Mouse (Mus musculus): ENCODE results near the gene Ddah1. TPM values are rescaled to one million over a fixed set of nuclear protein-coding genes. Genes with fewer than 3 reads are reported as not detected.
"Not testable (repeated sequence)": the region's sequence is repeated elsewhere in the genome, so short reads cannot be mapped to it uniquely, and the experiment has no call there.

Gene Ddah1
- total RNA-seq, 2 experiments from 2014 or later = 10.6 to 13.6 TPM

DNA sequence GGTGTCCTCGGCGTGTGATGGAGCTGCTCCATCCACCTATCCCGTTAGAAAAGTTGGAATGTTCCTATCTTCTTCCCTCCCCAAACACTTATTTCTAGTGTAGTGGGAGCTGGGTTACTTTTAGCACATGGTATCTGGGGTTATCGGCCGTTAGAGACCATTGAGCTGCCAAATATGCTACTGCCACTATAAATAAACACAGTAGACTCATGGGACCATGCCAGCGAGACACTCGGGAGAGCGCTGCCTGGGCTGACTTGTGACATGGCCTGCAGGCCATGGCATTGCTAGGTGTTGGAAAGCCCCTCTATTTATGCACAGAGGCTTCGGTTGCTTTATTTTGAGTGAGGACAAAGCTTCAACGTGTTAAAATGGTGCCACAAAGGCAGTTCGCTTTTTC is 139.3 kb downstream of the Ddah1 start:
- DNase-seq = peak; percentile 82 to 87
- intact Hi-C loops (cut with DNase I) = loop anchor here (5.0 kb wide), 1 partner anchor 140 kb away; the partner anchor contains the start of gene Ddah1

DNA sequence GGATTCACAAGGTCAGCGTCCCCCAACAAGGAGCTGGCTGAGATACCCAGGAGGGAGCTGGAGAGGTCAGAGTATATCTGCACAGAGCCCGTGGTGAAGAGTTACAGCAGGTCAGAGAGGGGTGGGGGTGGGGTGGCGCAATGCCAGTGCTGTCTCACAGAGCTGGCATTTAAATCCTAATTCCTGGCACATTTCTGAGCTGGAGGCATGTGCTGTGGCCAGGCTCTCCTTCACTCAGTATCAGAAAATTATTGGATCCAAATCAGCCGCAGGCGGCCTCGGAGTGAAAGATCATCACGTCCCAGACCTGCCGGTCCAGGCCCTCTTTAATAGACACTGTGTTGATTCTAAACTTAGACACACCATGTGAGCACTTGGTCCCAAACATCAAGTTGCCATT is 141.4 kb downstream of the Ddah1 start:
- intact Hi-C loops (cut with DNase I) = loop anchor here (5.0 to 10.0 kb wide), 3 partner anchors 143 to 495 kb away; partner anchors contain the start of gene Ddah1
- DNase-seq = peak; percentile 69 to 86

DNA sequence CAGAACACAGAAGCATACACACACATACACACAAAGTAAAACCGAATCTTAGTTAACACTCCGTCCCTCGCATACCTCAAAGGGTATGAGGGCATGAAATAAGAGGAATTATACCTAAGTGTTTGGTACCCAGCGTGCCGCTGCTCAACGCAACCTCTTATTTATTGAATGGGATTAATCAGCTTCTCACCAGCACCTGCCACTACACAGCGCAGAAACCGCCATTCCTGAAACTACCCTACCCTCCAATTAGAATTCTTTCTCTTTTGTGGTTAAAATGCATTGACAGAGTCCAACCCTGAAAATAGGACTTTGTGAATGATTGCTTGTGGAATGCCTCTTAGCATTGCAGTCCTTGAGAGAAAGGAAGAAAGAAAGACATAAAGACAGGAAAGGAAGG is 145.1 kb downstream of the Ddah1 start:
- no peak for DNase-seq
- intact Hi-C loops (cut with DNase I) = loop anchor here (10.0 kb wide), 2 partner anchors 429 to 499 kb away; no protein-coding TSS in a partner anchor

DNA sequence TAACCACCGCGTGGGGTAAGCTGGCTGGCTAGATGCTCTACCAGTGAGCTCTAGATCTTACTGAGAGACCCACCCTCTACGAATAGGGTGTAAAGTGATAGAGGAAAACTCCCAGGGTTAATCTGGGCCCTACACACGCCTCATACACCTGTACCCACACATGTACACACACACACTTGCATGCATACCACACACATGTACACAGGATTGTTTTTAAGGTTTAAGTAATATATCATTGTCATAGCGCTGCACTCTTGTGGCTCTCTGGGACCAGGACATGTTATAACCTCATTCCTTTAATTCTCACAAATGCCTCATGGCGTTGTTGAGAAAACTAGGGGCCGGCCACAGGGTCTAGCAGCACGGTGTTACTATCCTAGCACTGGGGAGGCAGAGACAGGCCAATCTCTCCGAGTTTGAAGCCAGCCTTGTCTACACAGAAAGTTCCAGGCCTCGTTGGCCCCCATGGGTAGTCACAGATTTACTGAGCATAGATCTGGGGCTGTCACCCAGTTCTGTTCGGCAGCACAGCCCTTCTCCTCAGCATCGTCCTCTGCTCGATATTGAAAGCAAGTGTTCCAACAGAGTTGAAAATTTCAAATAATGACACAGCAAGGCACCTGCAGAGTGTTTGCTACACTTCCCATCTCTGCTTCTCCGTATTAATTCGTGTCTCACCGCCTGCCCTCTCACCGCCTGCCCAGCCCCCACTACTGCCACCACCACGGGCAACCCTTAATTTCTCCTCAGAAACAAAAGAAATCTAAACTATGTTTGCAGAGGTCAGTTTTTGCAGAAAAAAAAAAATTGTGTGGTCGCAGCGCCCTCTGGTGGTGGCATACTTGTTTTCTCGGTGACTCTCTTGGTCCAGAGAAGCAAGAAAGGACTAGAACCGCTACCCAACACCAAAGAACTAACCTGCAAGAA is 146.6 kb downstream of the Ddah1 start:
- peak; percentile 77 to 87 for DNase-seq
- intact Hi-C loops (cut with DNase I) = loop anchor here (1.0 to 10.0 kb wide), 6 partner anchors 47 to 500 kb away; partner anchors contain the start of gene Ccn1

DNA sequence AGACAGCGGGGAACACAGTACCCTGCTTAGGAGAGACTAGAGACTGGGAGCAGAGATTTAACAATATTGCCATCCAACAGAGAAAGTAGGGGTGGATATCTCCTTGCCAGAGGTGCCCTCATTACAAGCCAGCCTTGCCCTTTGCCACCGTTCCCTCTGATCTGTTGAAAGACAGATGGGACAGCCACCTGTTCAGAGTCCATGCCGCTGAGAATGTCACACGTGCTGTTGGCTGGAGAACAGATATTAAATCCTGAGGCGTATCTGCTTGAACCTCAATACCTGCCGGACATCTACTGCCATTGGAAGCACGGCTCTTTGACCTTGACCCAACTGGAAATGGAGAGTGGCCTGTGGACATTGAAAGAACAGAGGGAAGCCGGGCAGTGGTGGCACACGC is 148.1 kb downstream of the Ddah1 start:
- no peak for DNase-seq
- intact Hi-C loops (cut with DNase I) = loop anchor here (1.0 to 10.0 kb wide), 3 partner anchors 31 to 502 kb away; no protein-coding TSS in a partner anchor

DNA sequence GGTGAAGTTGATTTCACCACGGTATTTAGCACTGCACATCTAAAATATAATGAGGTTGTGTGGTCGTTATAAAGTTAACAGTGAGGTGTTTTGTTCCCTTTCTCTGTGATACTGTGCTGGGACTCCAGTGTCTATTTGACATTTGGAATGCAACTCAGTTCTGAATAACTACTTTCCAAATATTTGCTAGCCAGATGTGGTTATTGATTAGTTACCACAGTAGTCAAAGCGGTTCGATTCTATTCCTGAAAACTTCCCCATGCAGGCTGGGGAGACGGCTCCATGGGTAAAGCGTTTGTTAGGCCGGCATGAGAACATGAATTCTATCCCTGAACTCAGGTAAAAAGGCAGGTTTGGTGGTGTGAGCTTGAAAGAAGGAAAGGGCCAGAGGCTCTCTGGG is 154.0 kb downstream of the Ddah1 start:
- intact Hi-C loops (cut with DNase I) = no loop called here
- DNase-seq = no peak

DNA sequence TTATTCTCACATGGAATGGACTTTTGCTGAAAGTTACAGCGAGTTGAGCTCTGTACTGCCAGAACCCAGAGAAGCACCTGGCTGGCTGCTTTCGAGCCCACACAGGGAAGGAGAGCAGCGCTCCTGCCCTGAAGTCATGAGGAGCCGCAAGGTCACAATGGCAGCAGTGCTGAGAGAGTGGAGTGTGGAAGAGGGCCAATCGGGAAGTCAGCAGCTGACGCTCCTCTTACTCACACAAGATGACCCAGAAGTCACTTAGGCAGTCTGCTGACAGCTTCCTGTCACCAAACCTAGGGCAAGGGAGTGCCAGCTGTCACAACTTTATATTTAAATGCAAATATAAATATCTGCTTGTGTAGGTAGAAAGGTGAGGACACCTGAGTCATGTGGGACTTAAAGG is 154.8 kb downstream of the Ddah1 start:
- DNase-seq = no peak
- intact Hi-C loops (cut with DNase I) = no loop called here

DNA sequence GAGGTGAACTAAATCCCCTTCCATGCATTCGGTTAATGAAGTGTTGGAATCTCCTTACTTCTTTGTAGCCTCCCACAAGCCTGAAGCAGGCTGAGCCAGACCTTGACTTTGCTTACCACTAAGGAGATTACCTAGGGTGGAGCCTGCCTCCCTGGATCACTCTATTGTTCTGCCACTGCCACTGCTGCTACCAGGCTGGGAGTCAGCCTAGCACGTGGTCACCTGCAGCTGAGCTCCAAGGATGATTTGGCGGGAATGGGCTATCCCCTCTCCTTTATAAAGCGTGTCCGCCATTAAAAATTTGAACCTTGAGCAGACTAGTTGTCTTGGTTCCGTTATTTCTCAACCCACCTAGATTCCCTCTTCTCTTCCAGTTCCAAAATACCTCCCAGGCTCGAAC is 155.5 kb downstream of the Ddah1 start:
- DNase-seq; intact Hi-C loops (cut with DNase I): not testable (repeated sequence)

DNA sequence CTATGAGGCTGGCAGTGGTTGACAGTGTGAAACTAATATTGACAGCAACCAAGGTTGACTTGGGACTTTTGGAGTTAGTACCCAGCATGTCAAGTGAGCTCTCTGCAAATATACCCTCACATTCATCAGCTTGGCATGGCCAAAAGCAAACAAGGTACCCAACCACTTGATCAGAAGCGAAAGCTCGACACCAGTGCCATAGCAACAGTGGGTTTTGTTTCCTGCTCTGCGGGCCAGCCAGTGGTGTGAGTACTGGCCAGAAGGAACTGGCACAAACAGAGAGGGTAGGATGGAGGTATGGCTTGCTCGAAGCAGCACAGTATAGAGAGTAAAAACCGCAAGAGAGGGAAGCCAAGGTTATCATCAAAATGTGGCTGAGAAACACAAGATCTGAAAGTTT is 157.9 kb downstream of the Ddah1 start:
- intact Hi-C loops (cut with DNase I) = no loop called here

DNA sequence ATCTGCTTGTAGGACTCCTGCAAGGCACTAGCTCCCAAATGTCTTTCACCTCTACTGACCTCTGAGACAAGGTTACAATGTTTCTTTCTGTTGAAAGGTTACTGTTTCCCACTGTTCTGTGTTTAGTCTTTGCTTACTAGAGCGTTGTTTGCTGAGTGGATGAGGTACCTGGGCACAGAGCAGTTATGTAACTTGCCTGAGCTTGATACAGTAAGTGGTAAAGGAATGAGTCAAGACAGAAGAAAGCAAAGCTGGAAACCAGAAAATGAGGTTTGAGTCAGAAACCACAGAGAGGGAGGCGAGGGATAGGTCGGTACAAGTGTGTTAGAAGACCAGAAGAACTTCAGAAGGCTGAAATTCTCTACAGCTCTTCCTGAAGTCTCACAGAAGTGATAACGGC is 158.4 kb downstream of the Ddah1 start:
- intact Hi-C loops (cut with DNase I) = no loop called here
- DNase-seq = no peak

More for the DNA sequence above, 157.9 kb downstream of the Ddah1 start:
- DNase-seq = no peak

DNA sequence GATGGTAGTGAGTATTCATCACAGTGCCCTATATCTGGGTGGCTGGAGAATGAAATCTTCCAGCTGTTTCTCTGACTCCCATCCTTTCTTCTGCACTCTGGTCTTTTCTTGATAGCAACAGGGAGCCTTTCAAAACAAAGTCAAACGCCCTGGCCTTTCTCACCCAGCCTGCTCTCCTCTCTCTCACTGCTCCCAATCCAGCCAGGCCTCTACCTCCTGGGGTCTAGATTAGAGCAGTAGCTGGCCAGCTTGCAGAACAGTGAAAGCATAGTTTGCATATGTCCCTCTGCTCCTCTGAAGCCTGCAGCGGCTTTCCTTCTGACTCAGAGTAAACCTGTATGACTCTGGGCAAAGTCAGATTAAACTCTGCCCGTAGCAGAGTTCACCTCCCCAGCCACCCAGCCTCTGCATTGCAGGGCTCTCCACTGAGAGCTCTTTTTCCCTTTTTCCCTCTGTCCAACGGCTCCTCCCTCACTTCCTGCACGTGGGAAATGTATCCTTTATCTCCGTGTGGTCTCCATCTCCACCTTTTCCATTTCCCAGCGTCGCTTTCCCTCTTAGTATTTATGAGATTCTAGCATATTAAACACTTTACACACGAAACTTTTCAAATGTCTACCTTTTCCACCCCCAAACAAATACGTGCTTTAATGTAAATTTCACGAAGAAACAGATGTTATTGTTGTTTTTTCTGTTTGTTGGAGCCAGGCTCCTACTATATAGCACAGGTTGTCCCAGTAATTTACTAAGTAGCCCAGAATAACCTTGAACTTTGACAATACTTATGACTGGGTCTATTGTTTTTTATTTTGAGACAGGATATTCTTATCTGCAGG is 163.8 kb downstream of the Ddah1 start, which contains the start of gene Bcl10:
Bcl10 (plus strand) TSS at position 786 of the 836 bp plus-strand sequence.
- peak; percentile 38 to 40 for DNase-seq
- intact Hi-C loops (cut with DNase I) = loop anchor here (2.0 to 5.0 kb wide), 2 partner anchors 273 to 340 kb away; partner anchors contain the start of gene Ccn1

DNA sequence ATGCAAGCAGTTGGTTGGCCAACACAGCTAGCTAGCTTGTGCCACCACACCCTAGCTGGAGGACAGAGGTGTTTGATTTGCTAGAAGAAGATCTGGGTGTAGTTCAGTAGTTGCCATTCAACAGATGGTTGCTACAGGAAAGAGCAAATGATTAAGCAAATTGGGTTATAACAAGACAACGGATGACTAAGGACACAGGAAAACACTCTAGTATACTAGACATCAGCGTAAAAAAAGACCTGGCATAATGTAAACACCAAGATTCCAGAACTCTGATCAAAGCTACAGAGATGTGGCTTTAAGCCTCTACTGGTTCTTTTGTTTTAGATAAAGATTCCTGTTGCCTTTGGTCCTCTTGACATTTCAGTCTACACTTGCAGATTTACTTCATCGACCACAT is 164.5 kb downstream of the Ddah1 start:
- DNase-seq = no peak
- intact Hi-C loops (cut with DNase I) = loop anchor here (2.0 to 5.0 kb wide), 2 partner anchors 274 to 341 kb away; partner anchors contain the start of gene Ccn1

DNA sequence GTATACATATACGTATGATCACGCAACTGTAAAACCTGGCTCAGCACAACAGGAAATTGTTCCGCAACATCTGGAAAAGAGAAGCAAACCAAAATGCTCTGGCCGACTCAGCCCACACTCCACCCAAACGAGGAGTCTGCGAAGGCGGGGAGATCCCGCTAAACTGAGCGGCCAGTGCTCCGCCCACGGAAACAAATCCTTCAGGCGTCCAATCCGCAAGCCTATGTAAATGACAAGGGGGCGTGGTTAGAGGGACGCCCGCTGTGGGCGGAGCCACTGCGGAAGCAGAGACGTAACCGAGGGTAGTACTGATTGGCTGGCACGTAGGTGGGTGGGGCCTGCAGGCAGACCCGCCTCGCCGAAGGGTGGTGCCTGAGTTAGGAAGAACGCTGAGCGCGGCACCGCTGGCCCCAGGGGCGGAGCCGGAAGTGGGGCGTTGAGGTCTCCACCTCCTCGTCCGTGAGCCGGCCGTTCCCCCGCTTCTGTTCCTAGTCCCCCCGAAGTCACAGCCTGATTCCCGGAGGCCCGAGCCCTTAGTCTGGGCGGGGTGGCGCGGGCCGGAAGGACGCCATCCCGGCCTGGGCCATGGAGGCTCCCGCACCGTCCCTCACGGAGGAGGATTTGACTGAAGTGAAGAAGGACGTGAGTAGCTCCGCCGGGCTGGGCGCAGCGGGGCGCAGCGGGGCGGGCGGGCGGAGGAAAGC is 165.6 kb downstream of the Ddah1 start:
- DNase-seq = peak; percentile 99 to 100
- intact Hi-C loops (cut with DNase I) = loop anchor here (2.0 to 5.0 kb wide), 2 partner anchors 275 to 342 kb away; partner anchors contain the start of gene Ccn1

DNA sequence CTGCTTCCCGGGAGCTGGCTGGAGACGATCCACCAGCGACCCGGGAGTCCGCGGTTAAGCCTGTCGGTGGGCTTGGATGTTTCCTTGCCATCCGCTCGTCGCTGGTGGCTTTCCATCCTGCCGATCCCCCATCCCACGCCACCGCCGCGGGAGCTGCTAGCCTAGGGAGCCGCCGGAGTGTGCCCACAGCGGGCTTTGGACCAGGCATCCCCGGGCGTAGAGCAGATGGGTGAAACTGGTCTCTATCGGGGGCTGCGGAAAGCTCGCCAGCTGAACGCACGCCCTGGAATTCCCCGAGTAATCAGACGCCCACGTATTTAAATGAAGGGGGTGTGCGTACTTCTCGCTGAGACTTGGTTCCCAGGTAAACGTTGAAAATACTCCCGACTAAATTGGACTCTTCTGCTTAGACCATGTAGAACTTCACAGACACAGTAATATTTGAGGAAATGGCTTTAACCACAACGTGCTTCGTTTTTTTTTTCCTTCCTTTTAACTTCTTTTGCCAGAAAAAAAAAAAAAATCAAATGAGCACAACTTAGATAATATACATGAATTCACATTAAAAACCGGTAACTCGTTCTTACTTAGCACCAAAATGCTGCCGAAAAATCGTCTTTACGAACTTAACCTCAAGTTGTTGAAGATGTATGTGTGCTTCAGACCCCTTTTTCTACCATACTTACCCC is 166.3 kb downstream of the Ddah1 start:
- peak; percentile 61 to 64 for DNase-seq
- intact Hi-C loops (cut with DNase I) = loop anchor here (5.0 kb wide), 1 partner anchor 342 kb away; no protein-coding TSS in a partner anchor

DNA sequence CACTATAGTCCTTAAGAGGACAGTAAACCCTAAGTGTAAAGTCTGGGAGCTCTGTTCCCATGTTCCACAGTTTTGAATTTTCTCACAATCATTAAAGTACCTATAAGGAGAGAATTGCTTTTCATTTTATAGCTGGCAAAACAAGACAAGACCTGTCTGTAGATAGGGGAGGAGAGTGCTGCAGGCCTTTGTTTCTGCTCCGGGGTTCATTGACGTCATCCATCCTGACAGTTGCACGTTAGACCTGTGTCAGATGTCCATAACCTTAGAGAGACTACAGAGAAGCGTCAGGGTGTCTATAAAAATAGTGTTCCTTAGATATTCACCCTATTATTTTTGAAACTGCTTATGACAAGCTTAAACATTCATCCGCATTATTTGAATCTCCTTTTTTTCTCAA is 167.0 kb downstream of the Ddah1 start:
- no peak for DNase-seq
- intact Hi-C loops (cut with DNase I) = no loop called here

DNA sequence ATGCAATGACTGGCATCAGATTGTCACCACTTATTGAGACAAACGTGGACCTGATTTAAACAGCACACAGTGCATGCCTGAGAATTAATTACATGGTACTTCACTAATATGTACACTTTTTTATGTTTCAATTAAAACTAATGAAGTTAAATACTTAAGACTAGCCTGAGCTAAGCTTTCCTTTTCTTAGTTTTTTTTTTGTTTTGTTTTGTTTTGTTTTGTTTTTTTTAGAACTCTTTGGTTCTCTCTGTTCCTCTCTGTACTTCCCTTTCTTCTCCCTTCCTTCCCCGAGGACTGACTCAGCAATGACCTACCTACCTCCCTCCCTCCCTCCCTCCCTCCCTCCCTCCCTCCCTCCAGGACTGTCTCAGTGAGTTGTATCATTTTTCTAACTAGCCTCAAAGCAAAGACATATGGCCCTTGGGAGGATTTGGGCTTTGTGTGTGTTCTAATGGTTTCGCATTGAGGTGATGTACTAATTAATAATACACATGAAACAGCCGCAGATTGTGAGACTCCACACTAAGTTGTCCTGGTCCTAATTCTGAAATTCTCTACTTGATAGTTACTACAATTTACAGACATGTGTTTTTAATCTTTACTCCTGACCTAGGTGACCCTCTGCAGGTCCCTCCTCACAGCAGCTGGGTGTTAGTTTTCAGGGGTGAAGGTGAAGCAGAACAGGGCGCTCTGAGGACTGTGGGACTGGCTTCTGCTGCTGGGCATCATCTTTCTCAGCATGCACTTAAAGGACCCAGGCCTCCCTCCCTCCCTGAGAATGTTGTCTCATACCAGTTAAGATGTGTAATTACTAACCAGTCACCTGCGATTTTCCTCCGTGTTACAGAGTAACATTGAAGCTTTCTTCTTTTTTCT is 171.3 kb downstream of the Ddah1 start:
- DNase-seq = no peak
- intact Hi-C loops (cut with DNase I) = no loop called here

DNA sequence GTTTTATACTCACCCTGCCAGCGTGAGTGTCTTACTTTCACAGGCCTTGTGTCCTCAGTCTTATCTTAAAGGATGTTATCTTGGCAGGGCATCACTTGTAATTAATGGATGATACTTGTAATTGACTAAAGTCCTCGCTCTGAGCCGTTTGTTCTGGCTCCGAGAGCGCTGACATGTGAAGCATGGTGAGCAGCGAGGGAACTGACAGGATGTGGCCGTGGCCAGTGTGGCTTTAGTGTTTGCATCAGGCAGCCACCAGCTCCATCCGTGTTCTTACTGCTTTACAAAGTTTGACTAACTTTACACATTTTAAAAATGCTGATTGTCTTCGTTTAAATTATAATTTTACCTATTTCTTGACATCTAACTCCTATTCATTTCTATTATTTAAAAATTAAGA is 175.4 kb downstream of the Ddah1 start:
- DNase-seq = no peak
- intact Hi-C loops (cut with DNase I) = no loop called here
